In the genomic region with DNA sequence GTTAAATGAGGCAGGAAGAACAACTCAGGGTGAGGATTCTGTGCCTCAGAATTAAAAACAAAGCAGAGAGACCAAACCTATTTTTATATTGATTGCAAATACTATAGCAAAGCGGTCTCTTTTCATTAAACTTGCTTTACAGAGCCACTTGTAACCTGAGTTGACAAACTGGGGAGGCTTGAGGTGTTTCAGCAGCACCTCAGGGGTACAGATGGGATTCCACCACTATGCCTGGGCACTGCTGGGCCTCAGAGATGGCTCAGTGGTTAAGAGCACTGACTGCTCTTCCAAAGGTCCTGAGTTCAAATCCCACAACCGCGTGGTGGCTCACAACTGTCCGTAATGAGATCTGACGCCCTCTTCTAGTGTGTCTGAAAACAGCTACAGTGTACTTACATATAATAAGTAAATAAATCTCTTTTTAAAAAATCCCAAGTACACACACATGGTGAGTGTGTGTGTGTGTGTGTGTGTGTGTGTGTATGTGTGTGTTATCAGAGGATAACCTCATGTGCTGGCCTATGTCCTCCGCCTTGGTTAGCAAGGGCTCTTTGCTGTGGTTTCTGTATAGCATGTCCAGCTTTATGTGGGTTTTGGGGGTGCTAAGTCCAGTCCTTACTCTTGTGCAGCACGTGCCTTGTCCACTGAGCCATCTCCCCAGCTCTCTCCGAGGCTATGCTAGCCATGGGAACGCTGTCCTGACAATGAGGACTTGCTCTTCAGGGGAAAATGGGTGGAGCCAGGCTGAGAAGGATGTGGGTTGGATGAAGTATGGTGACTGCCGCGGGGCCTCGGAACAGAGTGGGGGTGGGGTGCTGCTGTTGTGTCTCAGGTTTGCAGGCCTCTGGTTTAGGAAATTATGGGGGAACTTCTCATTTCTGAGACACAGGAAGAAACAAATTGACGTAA, we compare ENCODE assay signal across 8 mouse cellular contexts. TPM values are rescaled to one million over a fixed set of nuclear protein-coding genes. Genes with fewer than 3 reads are reported as not detected.
DNase-seq lines count a peak whose midpoint lies in the region; TF ChIP-seq lines count a peak whose summit lies in the region.

No protein-coding gene starts in this region.

- H3K4me3 ChIP-seq in MEL (ENCODE audit: control insufficient read depth in 1 of 2, insufficient read depth in 1 of 2, low read depth in 2 of 2, low read length in 2 of 2) = peak overlapping the region; percentile 64 to 65
- peak overlapping the region; percentile 38; the same call in 1 of the 2 replicates for H3K4me3 ChIP-seq in brown adipose tissue, adult 24 weeks (ENCODE audit: insufficient read depth, low read depth, low read length)
- no peak overlapping the region for H3K4me3 ChIP-seq in small intestine, adult 2 months (ENCODE audit: low read depth, low read length)

- H3K9me3 ChIP-seq in MEL (replicated peaks; ENCODE audit: insufficient read depth, low read length) = no peaks in the 10 kb centered on the region

- H3K27ac ChIP-seq in MEL (ENCODE audit: control insufficient read depth, low read depth, low read length) = peak overlapping the region; percentile 77
- H3K27ac ChIP-seq in brown adipose tissue, adult 24 weeks (replicated peaks; ENCODE audit: low read depth, low read length) = no peak overlapping the region
- peak overlapping the region; percentile 64 for H3K27ac ChIP-seq in small intestine, adult 2 months (ENCODE audit: insufficient read depth, low read depth, low read length)

- peak overlapping the region; percentile 66 for H3K9ac ChIP-seq in MEL (ENCODE audit: control insufficient read depth, low read depth, low read length, poor library complexity, severe bottlenecking)

- no peaks in the 10 kb centered on the region for H3K79me2 ChIP-seq in MEL (ENCODE audit: control insufficient read depth, insufficient read depth, low read length, poor library complexity)

- WGBS in small intestine, adult 2 months = 45% methylated on average over 13 of the region's 13 CpGs

- no peak for TF ChIP-seq EP300 in MEL (IDR thresholded peaks at IDR 0.05; ENCODE audit: low read depth in 1 of 2, low read length in 2 of 2)

- peak in 1 of 3 experiments; percentile 1; a peak in 1 of 6 replicates for TF ChIP-seq CTCF in MEL (IDR thresholded peaks at IDR 0.05 in 2 of 3, conservative IDR thresholded peaks at IDR 0.05 in 1 of 3; ENCODE audit: control insufficient read depth in 1 of 3, insufficient read depth in 1 of 3, low read depth in 2 of 3, low read length in 3 of 3, poor library complexity in 1 of 3, severe bottlenecking in 1 of 3)
- TF ChIP-seq CTCF in small intestine, adult 2 months (IDR thresholded peaks at IDR 0.05; ENCODE audit: extremely low read depth, insufficient read length, insufficient replicate concordance, low read depth, low read length) = no peak

- no peaks in the 10 kb centered on the region for H3K27me3 ChIP-seq in MEL (ENCODE audit: control insufficient read depth in 1 of 2, insufficient read depth in 2 of 2, low read length in 2 of 2)
- H3K27me3 ChIP-seq in small intestine, adult 2 months (ENCODE audit: control insufficient read depth, insufficient read depth, low read length) = 0 out of 2 replicates have a peak, but pooled peaks cover under 1% of the 10 kb centered on the region

- no peak for TF ChIP-seq RAD21 in MEL (IDR thresholded peaks at IDR 0.05; ENCODE audit: low read depth, low read length)

- 0 out of 4 replicates have a peak, but pooled peaks of 1 of the 2 experiments have one; percentile 28 for TF ChIP-seq POLR2A in MEL (IDR thresholded peaks at IDR 0.05; ENCODE audit: control insufficient read depth in 1 of 2, insufficient read depth in 1 of 2, low read depth in 1 of 2, low read length in 2 of 2, poor library complexity in 1 of 2)
- no peak for TF ChIP-seq POLR2A in small intestine, adult 2 months (IDR thresholded peaks at IDR 0.05; ENCODE audit: low read depth, low read length)

- H3K36me3 ChIP-seq in MEL (ENCODE audit: control insufficient read depth in 1 of 2, insufficient read depth in 2 of 2, low read length in 2 of 2) = no peaks in the 10 kb centered on the region; a peak in 1 of 4 replicates
- no peaks in the 10 kb centered on the region for H3K36me3 ChIP-seq in small intestine, adult 2 months (ENCODE audit: control insufficient read depth, insufficient read depth, low read length)

- DNase-seq in MEL (ENCODE audit: low read depth, low spot score) = peak; percentile 78
- DNase-seq in heart, adult 8-10 months (ENCODE audit: low spot score) = peak; percentile 35
- peak; percentile 47 for DNase-seq in kidney, adult 9 months
- DNase-seq in lung, postnatal 10 days = peak; percentile 80
- no peak for DNase-seq in cerebellum, postnatal 36 days
- DNase-seq in layer of hippocampus, adult 18-20 months (ENCODE audit: low spot score in 2 of 2) = no peak

- H3K4me1 ChIP-seq in MEL (ENCODE audit: control insufficient read depth in 1 of 2, insufficient read depth in 2 of 2, low read length in 2 of 2) = peaks cover 0 to 15% of the 10 kb centered on the region in 2 experiments; a peak in 2 of 4 replicates
- H3K4me1 ChIP-seq in brown adipose tissue, adult 24 weeks (ENCODE audit: control insufficient read depth, insufficient read depth, insufficient read length, low read length) = peaks cover 3% of the 10 kb centered on the region; the same call in 1 of the 2 replicates
- H3K4me1 ChIP-seq in small intestine, adult 2 months (ENCODE audit: control insufficient read depth, insufficient read depth, insufficient read length, low read length) = peaks cover 7% of the 10 kb centered on the region; the same call in 1 of the 2 replicates

TF ChIP-seq in MEL, 35 proteins besides CTCF, POLR2A, EP300 and RAD21:
- no peak for TF ChIP-seq NRF1 (IDR thresholded peaks at IDR 0.05; ENCODE audit: insufficient read depth, low read depth, low read length, poor library complexity, severe bottlenecking)
- TF ChIP-seq USF2 (IDR thresholded peaks at IDR 0.05; ENCODE audit: borderline replicate concordance in 1 of 2, insufficient read depth in 1 of 2, low read depth in 1 of 2, low read length in 2 of 2) = no peak
- no peak for TF ChIP-seq MXI1 (IDR thresholded peaks at IDR 0.05; ENCODE audit: low read depth, low read length)
- no peak for TF ChIP-seq HCFC1 (IDR thresholded peaks at IDR 0.05; ENCODE audit: low read depth, low read length)
- TF ChIP-seq E2F4 (IDR thresholded peaks at IDR 0.05; ENCODE audit: borderline replicate concordance, low read depth, low read length) = no peak
- TF ChIP-seq GABPA (IDR thresholded peaks at IDR 0.05; ENCODE audit: low read depth, low read length) = no peak
- 0 out of 2 replicates have a peak, but pooled peaks have one; percentile 0 for TF ChIP-seq NELFE (IDR thresholded peaks at IDR 0.05; ENCODE audit: low read depth, low read length)
- no peak for TF ChIP-seq KAT2A (conservative IDR thresholded peaks at IDR 0.05; ENCODE audit: low read depth, low read length)
- no peak for TF ChIP-seq CHD1 (IDR thresholded peaks at IDR 0.05; ENCODE audit: low read depth, low read length)
- TF ChIP-seq SMC3 (IDR thresholded peaks at IDR 0.05; ENCODE audit: low read depth, low read length) = no peak
- no peak for TF ChIP-seq MEF2A (IDR thresholded peaks at IDR 0.05; ENCODE audit: extremely low read depth, insufficient replicate concordance, low read depth, low read length, poor library complexity, severe bottlenecking)
- no peak for TF ChIP-seq MAZ (IDR thresholded peaks at IDR 0.05; ENCODE audit: low read depth, low read length)
- TF ChIP-seq MYC (IDR thresholded peaks at IDR 0.05; ENCODE audit: low read depth, low read length) = no peak
- no peak for TF ChIP-seq BHLHE40 (IDR thresholded peaks at IDR 0.05; ENCODE audit: borderline replicate concordance, low read depth, low read length)
- peak; percentile 76 for TF ChIP-seq TBP (IDR thresholded peaks at IDR 0.05; ENCODE audit: low read depth, low read length)
- no peak for TF ChIP-seq USF1 (IDR thresholded peaks at IDR 0.05; ENCODE audit: low read depth, low read length)
- TF ChIP-seq MYB (IDR thresholded peaks at IDR 0.05; ENCODE audit: low read depth, low read length) = no peak

RNA-seq across cellular contexts. Expression of gene Cox7a2l, which starts 9.7 kb away (rescaled TPM):
- total RNA-seq in MEL (2012; rRNA removed) = 203 and 206 TPM in 2 replicates
- 100 to 1,000 TPM in 1 of 2 experiments, not detected in 1; 206 TPM for polyA plus RNA-seq in MEL (2012; ENCODE audit: insufficient read depth in 1 of 2, insufficient read length in 2 of 2, low read depth in 1 of 2, low replicate concordance in 2 of 2, missing spikeins in 1 of 2)
- 354 and 380 TPM in 2 replicates for polyA plus RNA-seq in brown adipose tissue, adult 24 weeks (2012; ENCODE audit: insufficient read depth, insufficient read length, missing spikeins)
- 100 to 1,000 TPM; 306 to 336 (median 326) TPM for total RNA-seq in heart, adult 8-10 months (2022)
- 29.8 and 53.9 TPM in 2 replicates for polyA plus RNA-seq in small intestine, adult 2 months (2012; rRNA removed)
- 100 to 1,000 TPM; 194 to 195 TPM for total RNA-seq in layer of hippocampus, adult 18-20 months (2021)

Comparison
In these comparisons a context has a peak if more than half of its experiments do, and no peak if none do; other contexts are left out.
1. DNase-seq: peak in MEL (single experiment), heart, adult 8-10 months (single experiment), kidney, adult 9 months (single experiment) and lung, postnatal 10 days (single experiment); none in cerebellum, postnatal 36 days (0 of 2) and layer of hippocampus, adult 18-20 months (0 of 2).